Mouse (Mus musculus): Measurements from ENCODE around the gene Cyp2c38. TPM values are rescaled to one million over a fixed set of nuclear protein-coding genes. Genes with fewer than 3 reads are reported as not detected.
"Not testable (repeated sequence)": the region's sequence is repeated elsewhere in the genome, so short reads cannot be mapped to it uniquely, and the experiment has no call there.

The Cyp2c38 gene
- not detected for total RNA-seq (2021)

GRCm38 (mm10) chr19:39462941-39463340 is at the start of gene Cyp2c38:
TSS of gene Cyp2c38 (minus strand) at chr19:39463075.
- intact Hi-C loops (cut with DNase I), result no loop called here

DNA sequence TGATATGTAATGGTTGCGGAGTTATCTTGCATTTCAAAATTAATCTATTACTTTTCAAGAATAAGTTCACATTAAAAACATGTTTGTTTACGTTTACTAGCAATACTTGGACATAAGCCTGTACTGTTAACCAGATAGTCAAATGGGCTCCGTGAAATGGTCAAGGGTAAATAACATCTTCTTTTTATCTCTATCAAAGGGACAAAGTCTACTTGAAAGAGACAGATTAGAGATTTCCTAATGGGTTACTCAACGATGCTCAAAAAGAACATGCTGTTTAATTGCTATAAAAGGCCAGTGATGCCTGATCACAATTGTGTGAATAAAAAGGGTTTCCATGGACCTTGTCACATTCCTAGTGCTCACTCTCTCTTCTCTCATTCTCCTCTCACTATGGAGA is 47.7 kb upstream of the Cyp2c38 start, which contains the start of gene Cyp2c39:
Gene Cyp2c39, plus strand, starts transcription at position 329 of the 400 bp plus-strand sequence.
- DNase-seq, result no peak
- intact Hi-C loops (cut with DNase I), result no loop called here

More at GRCm38 (mm10) chr19:39462941-39463340, at the start of gene Cyp2c38:
- no peak for DNase-seq

DNA sequence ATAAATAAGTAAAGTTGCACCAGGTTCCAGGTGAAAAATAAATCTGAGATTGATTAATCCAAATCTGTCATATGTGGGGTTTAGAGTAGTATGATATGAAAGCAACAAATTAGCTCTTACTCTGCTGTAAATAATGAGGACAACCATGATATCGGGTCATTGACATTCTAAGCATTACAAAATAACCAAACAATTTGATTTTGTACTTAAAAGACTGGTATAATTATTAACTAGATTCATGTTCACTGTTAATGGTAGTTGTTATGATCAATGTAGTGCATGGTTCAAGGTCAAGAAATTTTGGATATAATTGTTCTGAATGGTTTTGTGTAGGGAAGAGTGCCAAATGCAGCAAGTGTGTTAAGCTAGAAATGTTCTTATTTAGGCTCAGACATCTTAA is 46.7 kb upstream of the Cyp2c38 start:
- no peak for DNase-seq
- intact Hi-C loops (cut with DNase I), result no loop called here

DNA sequence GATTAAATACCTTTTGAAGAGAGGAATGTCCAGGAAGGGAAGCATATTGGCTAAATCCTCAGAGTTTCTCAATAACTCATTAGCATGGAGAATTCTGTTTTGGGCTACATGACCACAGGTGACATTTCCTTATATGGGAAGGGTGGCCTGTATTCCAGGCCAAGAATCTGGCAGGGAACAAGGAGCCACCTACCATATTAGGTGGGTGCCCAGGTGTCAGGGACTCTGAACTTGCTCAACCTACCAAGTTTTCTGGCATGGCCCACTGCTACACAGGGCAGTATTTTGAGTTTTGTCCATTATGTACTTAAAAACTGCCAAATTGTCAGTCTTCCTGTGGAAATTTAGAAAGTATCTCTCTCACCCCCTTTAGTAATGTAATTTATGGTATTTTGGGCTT is 43.5 kb upstream of the Cyp2c38 start:
- intact Hi-C loops (cut with DNase I), result no loop called here

DNA sequence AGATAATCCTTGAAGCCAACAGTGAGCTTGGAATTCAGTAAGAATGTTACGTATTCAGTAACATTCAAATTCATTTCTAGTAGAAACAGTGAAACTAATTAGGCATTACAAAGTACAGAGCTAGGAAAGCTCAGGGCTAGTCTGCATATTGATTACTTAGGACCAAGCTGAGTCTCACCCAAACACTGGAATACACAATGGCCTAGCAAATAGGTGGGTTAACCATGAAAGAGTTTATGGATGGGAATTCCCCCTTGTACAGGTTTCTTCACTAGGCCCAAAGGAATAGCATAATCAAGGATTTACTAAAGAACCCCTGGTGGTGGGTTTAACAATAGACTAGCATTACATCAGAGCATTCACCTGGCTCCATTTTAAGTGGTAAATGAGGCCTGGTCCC is 21.1 kb upstream of the Cyp2c38 start:
- intact Hi-C loops (cut with DNase I), result not testable (repeated sequence)

More for the DNA sequence above, 43.5 kb upstream of the Cyp2c38 start:
- DNase-seq, result no peak

GRCm38 (mm10) chr19:39463923-39464322 is 1.0 kb upstream of the Cyp2c38 start:
- intact Hi-C loops (cut with DNase I), result no loop called here
- DNase-seq, result no peak

More for the DNA sequence above, 21.1 kb upstream of the Cyp2c38 start:
- not testable (repeated sequence) for DNase-seq

Other genes with a start within 250 kb of the Cyp2c38 start
- not detected for gene Cyp2c29, start 193.7 kb downstream of the Cyp2c38 start, total RNA-seq (2021)
- not detected for gene Cyp2c39, start 47.8 kb upstream of the Cyp2c38 start, total RNA-seq (2021)
- not detected for gene Cyp2c67, start 186.0 kb upstream of the Cyp2c38 start, total RNA-seq (2021)

All from left cerebral cortex, postnatal 4 days (tissue).